ENCODE assay signal across 26 mouse cellular contexts in the genomic region with DNA sequence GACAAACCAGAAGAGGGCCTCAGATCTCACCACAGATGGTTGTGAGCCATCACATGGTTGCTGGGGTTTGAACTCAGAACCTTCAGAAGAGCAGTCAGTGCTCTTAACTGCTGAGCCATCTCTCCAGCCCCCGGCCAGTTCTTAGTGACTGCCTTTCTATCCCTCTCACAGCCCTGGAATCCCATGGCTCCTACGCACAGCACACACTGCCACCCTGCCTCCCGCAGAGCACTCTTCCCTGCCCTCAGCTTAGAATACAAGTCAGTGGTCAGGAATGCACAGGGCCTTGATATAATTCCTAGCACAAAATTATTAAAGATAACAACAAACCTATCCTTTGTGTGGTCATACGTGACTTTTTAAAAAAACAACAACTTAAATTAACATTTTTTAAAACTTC.
"Had no signal": no experiment of that assay in that cellular context is flagged by ENCODE, and none has a peak within 500 bp of the region (broad histone marks: within the 10 kb centered on the region; RNA-seq: fewer than 3 reads in every experiment).

No protein-coding gene starts in this region.

- H3K27ac ChIP-seq: heart, adult 2 months; heart, embryonic 10.5 days; hindbrain, embryonic 10.5 days; hindbrain, embryonic 12.5 days; hindbrain, embryonic 14.5 days; kidney, embryonic 15.5 days; kidney, postnatal 0 days; limb, embryonic 13.5 days; limb, embryonic 15.5 days; liver, embryonic 12.5 days had no signal

- DNase-seq: gastrocnemius, adult 2 months; gastrocnemius, postnatal 10 days; gastrocnemius, postnatal 25 days; heart, adult 2 months; heart, postnatal 10 days; heart, postnatal 4 days; kidney, adult 11 months; kidney, adult 2 months; kidney, adult 9 months; kidney, postnatal 14 days; kidney, postnatal 36 days; layer of hippocampus, adult 9-11 months; layer of hippocampus, postnatal 36 days; left cerebral cortex, postnatal 4 days had no signal

- H3K4me3 ChIP-seq: gastrocnemius, adult 2 months; heart, adult 2 months; heart, embryonic 10.5 days; heart, embryonic 12.5 days; hindbrain, embryonic 10.5 days; hindbrain, embryonic 12.5 days; kidney, embryonic 15.5 days; limb, embryonic 13.5 days; limb, embryonic 15.5 days; liver, embryonic 12.5 days had no signal

- ATAC-seq: hindbrain, embryonic 16.5 days; inflammation-experienced regulatory T-cells, adult 6 months; liver, embryonic 12.5 days had no signal

- H3K4me1 ChIP-seq: hindbrain, embryonic 10.5 days; hindbrain, embryonic 12.5 days; kidney, embryonic 15.5 days; limb, embryonic 13.5 days; limb, embryonic 15.5 days; liver, embryonic 12.5 days had no signal

- H3K4me2 ChIP-seq: heart, embryonic 12.5 days; hindbrain, embryonic 12.5 days; hindbrain, embryonic 14.5 days; kidney, embryonic 15.5 days; limb, embryonic 13.5 days; limb, embryonic 15.5 days; liver, embryonic 12.5 days had no signal

- H3K9me3 ChIP-seq: heart, embryonic 10.5 days; heart, embryonic 12.5 days; hindbrain, embryonic 10.5 days; hindbrain, embryonic 12.5 days; kidney, embryonic 15.5 days; limb, embryonic 13.5 days; limb, embryonic 15.5 days; liver, embryonic 12.5 days had no signal

- H3K27me3 ChIP-seq: heart, embryonic 12.5 days; hindbrain, embryonic 12.5 days; kidney, embryonic 15.5 days; limb, embryonic 13.5 days; limb, embryonic 15.5 days; liver, embryonic 12.5 days had no signal

- H3K9ac ChIP-seq: heart, embryonic 12.5 days; hindbrain, embryonic 12.5 days; hindbrain, embryonic 14.5 days; kidney, embryonic 15.5 days; limb, embryonic 13.5 days; limb, embryonic 15.5 days; liver, embryonic 12.5 days had no signal
